Mouse (Mus musculus): ENCODE data around the gene Arvcf.

Gene Arvcf

GRCm38 (mm10) chr16:18428516-18429042, 80.6 kb downstream of the Arvcf start:
- in situ Hi-C loops (cut with MboI, MseI): no loop called here

GRCm38 (mm10) chr16:18429641-18430040, 81.7 kb downstream of the Arvcf start:
- in situ Hi-C loops (cut with MboI, MseI): no loop called here

DNA sequence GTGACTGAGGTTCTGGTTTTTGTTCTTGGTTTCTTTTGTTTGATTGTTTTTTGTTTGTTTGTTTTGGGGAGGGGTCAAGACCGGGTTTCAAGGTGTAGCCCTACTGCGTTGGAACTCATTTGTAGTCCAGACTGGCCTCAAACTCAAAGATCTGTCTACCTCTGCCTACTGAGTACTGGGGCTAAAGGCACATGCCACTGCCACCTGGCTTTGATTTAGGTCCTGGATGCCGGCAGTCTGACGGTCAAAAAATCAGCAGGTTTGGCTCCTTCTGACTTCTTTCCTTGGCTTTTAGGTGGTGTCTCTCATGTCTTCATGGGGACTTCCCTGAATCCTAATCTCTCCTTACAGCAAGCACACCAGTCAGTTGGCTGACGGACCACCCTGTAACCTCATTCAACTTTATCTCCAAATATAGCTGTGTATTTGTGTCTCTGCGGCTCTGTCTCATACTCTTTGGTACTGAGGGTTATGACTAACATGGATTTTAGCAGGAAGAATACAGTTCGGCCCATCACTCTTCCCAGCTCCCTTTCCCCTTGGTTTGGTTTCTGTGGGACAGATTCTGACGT, 82.7 kb downstream of the Arvcf start:
- in situ Hi-C loops (cut with MboI, MseI): no loop called here

GRCm38 (mm10) chr16:18433341-18433920, 85.4 kb downstream of the Arvcf start:
- in situ Hi-C loops (cut with MboI, MseI): no loop called here

GRCm38 (mm10) chr16:18436128-18436527, 88.1 kb downstream of the Arvcf start:
- in situ Hi-C loops (cut with MboI, MseI): no loop called here

- in situ Hi-C loops (cut with MboI, MseI): loop anchor here (5.0 kb wide), 1 partner anchor 179 kb away; the partner anchor contains the start of gene Gp1bb
Measured at GRCm38 (mm10) chr16:18443385-18443841, 95.4 kb downstream of the Arvcf start.

GRCm38 (mm10) chr16:18447243-18447642, 99.3 kb downstream of the Arvcf start:
- in situ Hi-C loops (cut with MboI, MseI): no loop called here

- in situ Hi-C loops (cut with MboI, MseI): no loop called here
Measured at GRCm38 (mm10) chr16:18448104-18448503, 100.1 kb downstream of the Arvcf start.

GRCm38 (mm10) chr16:18449005-18449404, 101.0 kb downstream of the Arvcf start:
- in situ Hi-C loops (cut with MboI, MseI): no loop called here

DNA sequence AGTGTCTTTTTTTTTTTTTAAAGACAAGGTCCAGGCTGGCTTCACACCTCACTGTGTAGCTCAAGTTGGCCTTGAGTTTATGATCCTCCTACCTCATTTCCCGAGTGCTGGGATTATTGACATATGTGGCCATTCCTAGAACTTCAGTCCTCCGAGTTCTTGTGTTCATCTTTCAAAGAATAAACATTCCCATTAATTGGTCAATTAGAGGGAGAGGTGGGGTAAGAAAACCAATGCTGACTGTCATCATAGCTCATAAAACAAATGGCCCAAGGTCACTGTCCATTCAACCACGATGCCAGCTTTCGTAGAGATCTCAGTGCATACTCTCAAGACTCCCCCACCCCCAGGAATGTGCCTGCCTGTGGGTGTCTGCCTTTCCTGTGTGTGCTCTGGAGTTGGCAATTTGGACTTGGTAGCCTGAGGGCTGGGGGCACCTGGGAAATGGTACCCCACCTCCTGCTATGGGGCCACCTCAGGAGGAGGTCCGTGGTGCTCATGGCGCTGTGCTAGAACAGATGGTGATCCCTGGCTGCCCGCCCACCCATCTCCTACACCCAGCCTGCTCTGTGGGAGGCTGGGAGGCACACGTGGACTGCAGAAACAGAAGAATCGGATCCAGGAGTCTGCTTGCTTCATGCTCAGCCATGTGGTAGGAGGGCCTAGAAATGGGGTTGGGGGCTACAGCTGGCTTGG, 103.7 kb downstream of the Arvcf start:
- in situ Hi-C loops (cut with MboI, MseI): no loop called here

GRCm38 (mm10) chr16:18452361-18452862, 104.4 kb downstream of the Arvcf start:
- in situ Hi-C loops (cut with MboI, MseI): no loop called here

GRCm38 (mm10) chr16:18453846-18454245, 105.9 kb downstream of the Arvcf start:
- in situ Hi-C loops (cut with MboI, MseI): no loop called here

- in situ Hi-C loops (cut with MboI, MseI): no loop called here
Measured at GRCm38 (mm10) chr16:18455407-18455806, 107.4 kb downstream of the Arvcf start.
